Mouse (Mus musculus) embryonic facial prominence, embryonic 12.5 days (tissue): ENCODE results near the gene Exoc2. TPM values are rescaled to one million over a fixed set of nuclear protein-coding genes. Genes with fewer than 3 reads are reported as not detected.

Source experiments
- ATAC-seq: fragments of 200-750 bp; cut with Nextera tagmentation; 2 replicates; pipeline ENCODE4 v1.8.0; 2017; ENCODE audit not compliant: insufficient number of reproducible peaks, insufficient read depth, low FRiP score, low TSS enrichment
- H3K27ac ChIP-seq: fragments of 300-500 bp; sonication (generic); 2 replicates; pipeline ENCODE4 v1.5.1; 2016; ENCODE audit warnings: mild to moderate bottlenecking
- H3K27me3 ChIP-seq: fragments of 300-500 bp; sonication (generic); 2 replicates; pipeline ENCODE4 v1.6.1; 2016; ENCODE audit warnings: mild to moderate bottlenecking, moderate library complexity
- H3K36me3 ChIP-seq: fragments of 300-500 bp; sonication (generic); 2 replicates; pipeline ENCODE4 v1.6.1; 2016; ENCODE audit warnings: mild to moderate bottlenecking
- H3K4me1 ChIP-seq: fragments of 300-500 bp; sonication (generic); 2 replicates; pipeline ENCODE4 v1.6.1; 2016
- H3K4me2 ChIP-seq: fragments of 300-500 bp; sonication (generic); replicated peaks from 2 replicates; pipeline ENCODE4 v1.6.1; 2016; ENCODE audit warnings: mild to moderate bottlenecking, moderate library complexity
- H3K4me3 ChIP-seq: fragments of 300-500 bp; sonication (generic); 2 replicates; pipeline ENCODE4 v1.5.1; 2016; ENCODE audit warnings: mild to moderate bottlenecking
- H3K9ac ChIP-seq: fragments of 300-500 bp; sonication (generic); 2 replicates; pipeline ENCODE4 v1.6.1; 2016; ENCODE audit warnings: mild to moderate bottlenecking, moderate library complexity
- H3K9me3 ChIP-seq: fragments of 300-500 bp; sonication (generic); 2 replicates; pipeline ENCODE4 v1.6.1; 2016; ENCODE audit warnings: mild to moderate bottlenecking, moderate library complexity
- WGBS: fragments of 180-500 bp; shearing (Covaris S2); methylation state at CpG from one replicate; pipeline ENCODE4 v1.1.7; 2016; 5-methylcytosine and 5-hydroxymethylcytosine counted together
- polyA plus RNA-seq: library from polyadenylated mRNA; unstranded; fragments of >200 nt; fragmentation: Nextera tagmentation; extraction: Ambion mirVana; gene quantifications from 2 replicates; pipeline ENCODE4 v1.2.1, GENCODE M21; 2016

Exoc2 gene
- polyA plus RNA-seq, 1 experiment from 2014 or later, result 40.8 TPM

DNA sequence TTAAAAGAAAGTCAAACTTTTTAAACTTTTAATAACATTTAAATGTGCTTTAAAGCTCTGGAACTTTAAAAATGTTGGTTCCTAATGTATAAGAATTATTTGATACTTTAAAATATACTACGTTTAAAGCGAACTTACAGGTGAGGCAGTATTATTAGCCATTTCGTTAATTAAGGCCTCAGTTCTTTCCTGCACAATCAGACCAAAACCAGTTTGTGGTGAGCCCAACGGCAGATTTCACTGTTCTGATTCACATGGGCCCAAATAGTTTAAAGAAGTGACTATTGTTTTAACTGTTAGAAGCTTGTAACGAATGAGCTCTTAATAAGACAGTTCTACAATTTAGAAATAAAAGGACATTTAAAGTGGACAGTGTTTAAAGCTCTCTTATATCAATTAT lies 93.6 kb downstream of the Exoc2 start:
- 91% methylated on average over 5 of the region's 5 CpGs for WGBS
- Histone ChIP-seq H3K9ac (no peak overlapping the region), H3K27me3 (no peaks in the 10 kb centered on the region), H3K4me2 (no peak overlapping the region), H3K27ac (no peak overlapping the region), H3K4me1 (no peaks in the 10 kb centered on the region), H3K36me3 (peaks cover 26% of the 10 kb centered on the region), H3K4me3 (no peak overlapping the region), H3K9me3 (no peaks in the 10 kb centered on the region)
- no peak for ATAC-seq

- WGBS, result 88% methylated on average over 1 of the region's 1 CpGs
- Histone ChIP-seq H3K27ac (no peak overlapping the region), H3K4me3 (no peak overlapping the region), H3K27me3 (no peaks in the 10 kb centered on the region), H3K4me2 (no peak overlapping the region), H3K9ac (no peak overlapping the region), H3K9me3 (no peaks in the 10 kb centered on the region), H3K36me3 (peaks cover 22% of the 10 kb centered on the region; the same call in 1 of the 2 replicates), H3K4me1 (no peaks in the 10 kb centered on the region)
- no peak for ATAC-seq
Observed at GRCm38 (mm10) chr13:30879871-30880270, 94.0 kb downstream of the Exoc2 start.

- no peaks in the 10 kb centered on the region for H3K4me1 ChIP-seq
- no peak for ATAC-seq
- no peak overlapping the region for H3K9ac ChIP-seq
- WGBS, result 96% methylated on average over 3 of the region's 3 CpGs
- H3K4me2 ChIP-seq, result no peak overlapping the region
- H3K27ac ChIP-seq, result no peak overlapping the region
- peaks cover 27% of the 10 kb centered on the region for H3K36me3 ChIP-seq
- no peaks in the 10 kb centered on the region for H3K27me3 ChIP-seq
- H3K4me3 ChIP-seq, result no peak overlapping the region
- no peaks in the 10 kb centered on the region for H3K9me3 ChIP-seq
Observed at GRCm38 (mm10) chr13:30875825-30876224, 98.1 kb downstream of the Exoc2 start.

- Histone ChIP-seq H3K27me3 (no peaks in the 10 kb centered on the region), H3K27ac (no peak overlapping the region), H3K9ac (no peak overlapping the region), H3K36me3 (peaks cover 34% of the 10 kb centered on the region), H3K4me1 (no peaks in the 10 kb centered on the region), H3K9me3 (no peaks in the 10 kb centered on the region), H3K4me2 (no peak overlapping the region), H3K4me3 (no peak overlapping the region)
- 81% methylated on average over 1 of the region's 1 CpGs for WGBS
- ATAC-seq, result no peak
Observed at GRCm38 (mm10) chr13:30873472-30873871, 100.4 kb downstream of the Exoc2 start.

GRCm38 (mm10) chr13:30865486-30865885 lies 108.4 kb downstream of the Exoc2 start:
- Histone ChIP-seq H3K27me3 (no peaks in the 10 kb centered on the region), H3K4me1 (no peaks in the 10 kb centered on the region), H3K9ac (no peak overlapping the region), H3K9me3 (no peaks in the 10 kb centered on the region), H3K36me3 (peaks cover 26% of the 10 kb centered on the region; the same call in 1 of the 2 replicates), H3K27ac (no peak overlapping the region), H3K4me3 (no peak overlapping the region), H3K4me2 (no peak overlapping the region)
- no peak for ATAC-seq

DNA sequence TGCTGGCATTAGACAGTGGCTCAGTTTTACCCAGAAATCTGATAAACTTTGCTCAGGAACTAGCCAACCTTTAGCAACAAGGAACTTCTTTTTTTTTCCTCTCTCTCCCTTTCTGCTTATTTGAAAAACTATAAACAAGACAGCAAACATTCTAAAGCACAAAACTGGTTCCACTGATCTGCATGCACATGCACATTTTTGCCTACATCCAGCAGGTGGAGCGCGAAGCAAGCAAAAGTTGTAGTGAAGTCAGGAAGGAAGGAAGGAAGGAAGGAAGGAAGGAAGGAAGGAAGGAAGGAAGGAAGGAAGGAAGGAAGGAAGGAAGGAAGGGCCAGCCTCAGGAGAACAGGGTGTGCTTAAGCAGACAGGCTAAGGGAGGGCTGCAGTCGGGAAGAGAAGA lies 109.9 kb downstream of the Exoc2 start:
- no peaks in the 10 kb centered on the region for H3K9me3 ChIP-seq
- no peak for ATAC-seq
- H3K27ac ChIP-seq, result no peak overlapping the region
- no peaks in the 10 kb centered on the region for H3K4me1 ChIP-seq
- H3K4me3 ChIP-seq, result no peak overlapping the region
- H3K36me3 ChIP-seq, result peaks cover 24% of the 10 kb centered on the region; the same call in 1 of the 2 replicates
- 84% methylated on average over 3 of the region's 3 CpGs for WGBS
- no peak overlapping the region for H3K4me2 ChIP-seq
- H3K9ac ChIP-seq, result no peak overlapping the region
- H3K27me3 ChIP-seq, result no peaks in the 10 kb centered on the region

DNA sequence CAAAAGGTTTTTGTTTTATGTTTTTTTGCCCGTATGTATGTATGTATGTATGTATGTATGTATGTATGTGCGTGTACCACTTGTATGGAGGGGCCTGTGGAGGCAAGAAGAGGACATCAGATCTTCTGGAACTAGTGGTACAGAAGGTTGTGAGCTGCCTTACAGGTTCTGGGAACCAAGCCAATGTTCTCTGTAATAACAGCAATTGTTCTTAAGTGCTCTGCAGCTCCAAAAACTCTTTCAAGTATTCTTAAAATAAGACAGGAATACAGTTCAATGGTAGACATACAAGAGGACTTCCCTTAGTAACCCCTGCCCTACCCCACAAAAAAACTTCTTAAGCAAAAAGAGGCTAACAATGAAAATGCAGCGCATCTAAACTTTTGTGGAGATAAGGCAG lies 115.5 kb downstream of the Exoc2 start:
- no peaks in the 10 kb centered on the region for H3K4me1 ChIP-seq
- WGBS, result 89% methylated on average over 3 of the region's 3 CpGs
- no peak for ATAC-seq
- H3K36me3 ChIP-seq, result peaks cover 22% of the 10 kb centered on the region
- no peak overlapping the region for H3K4me2 ChIP-seq
- no peak overlapping the region for H3K9ac ChIP-seq
- no peak overlapping the region for H3K4me3 ChIP-seq
- no peaks in the 10 kb centered on the region for H3K27me3 ChIP-seq
- no peak overlapping the region for H3K27ac ChIP-seq
- no peaks in the 10 kb centered on the region for H3K9me3 ChIP-seq

DNA sequence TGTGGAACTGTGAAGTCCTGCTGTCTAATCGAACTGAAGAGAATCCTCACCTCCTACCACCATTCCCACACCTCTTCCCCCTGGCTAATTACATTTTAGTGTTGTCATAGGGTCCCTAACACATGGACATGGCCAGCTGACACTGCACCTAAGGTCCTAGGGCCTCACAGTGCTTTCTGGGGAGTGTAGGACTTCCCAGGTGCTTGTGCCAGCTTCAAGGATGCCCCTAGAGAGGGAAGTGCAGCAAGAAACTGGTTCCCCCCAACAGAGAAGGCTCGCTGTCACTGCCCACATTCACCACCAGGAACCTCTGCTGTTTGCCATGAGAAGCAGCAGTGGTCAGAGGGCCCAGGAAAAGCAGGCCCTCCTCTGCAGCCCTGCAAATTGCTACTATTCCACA lies 123.2 kb downstream of the Exoc2 start:
- Histone ChIP-seq H3K4me2 (no peak overlapping the region), H3K27me3 (no peaks in the 10 kb centered on the region), H3K9me3 (no peaks in the 10 kb centered on the region), H3K27ac (no peak overlapping the region), H3K4me3 (no peak overlapping the region), H3K9ac (no peak overlapping the region), H3K36me3 (peaks cover 5% of the 10 kb centered on the region), H3K4me1 (no peaks in the 10 kb centered on the region)
- ATAC-seq, result no peak
- 67% methylated on average over 2 of the region's 2 CpGs for WGBS

- Histone ChIP-seq H3K27ac (no peak overlapping the region), H3K36me3 (peaks cover 6% of the 10 kb centered on the region), H3K4me2 (no peak overlapping the region), H3K27me3 (no peaks in the 10 kb centered on the region), H3K4me3 (no peak overlapping the region), H3K9ac (no peak overlapping the region), H3K9me3 (no peaks in the 10 kb centered on the region), H3K4me1 (no peaks in the 10 kb centered on the region)
- no peak for ATAC-seq
- 19% methylated on average over 1 of the region's 1 CpGs for whole genome bisulfite sequencing
Observed at GRCm38 (mm10) chr13:30848001-30848400, 125.9 kb downstream of the Exoc2 start.

DNA sequence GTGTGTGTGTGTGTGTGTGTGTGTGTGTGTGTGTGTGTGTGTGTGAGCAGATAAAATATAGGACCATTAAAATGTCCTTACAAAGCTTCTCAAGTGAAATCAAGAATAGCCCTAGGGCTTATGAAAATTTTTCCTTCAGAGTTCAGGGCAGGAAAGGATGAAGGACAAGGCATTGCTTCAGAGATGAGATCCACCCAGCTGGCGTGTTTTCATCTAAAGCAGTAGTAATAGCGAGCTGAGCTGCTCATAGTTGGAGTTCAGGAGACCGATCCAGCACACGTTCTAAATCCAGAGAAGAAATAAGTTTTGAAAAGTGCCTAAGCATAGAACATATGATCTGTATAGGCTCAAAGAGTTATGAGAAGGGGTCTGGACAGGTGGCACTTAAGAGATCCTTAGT lies 127.4 kb downstream of the Exoc2 start:
- no peak overlapping the region for H3K4me3 ChIP-seq
- WGBS, result 95% methylated on average over 4 of the region's 4 CpGs
- ATAC-seq, result no peak
- no peak overlapping the region for H3K4me2 ChIP-seq
- no peaks in the 10 kb centered on the region for H3K9me3 ChIP-seq
- H3K4me1 ChIP-seq, result no peaks in the 10 kb centered on the region
- H3K9ac ChIP-seq, result no peak overlapping the region
- no peak overlapping the region for H3K27ac ChIP-seq
- peaks cover 12% of the 10 kb centered on the region for H3K36me3 ChIP-seq
- no peaks in the 10 kb centered on the region for H3K27me3 ChIP-seq

GRCm38 (mm10) chr13:30843049-30843448 lies 130.8 kb downstream of the Exoc2 start:
- ATAC-seq, result no peak
- WGBS, result 85% methylated on average over 4 of the region's 4 CpGs
- Histone ChIP-seq H3K9me3 (no peaks in the 10 kb centered on the region), H3K4me3 (no peak overlapping the region), H3K27me3 (no peaks in the 10 kb centered on the region), H3K9ac (no peak overlapping the region), H3K27ac (no peak overlapping the region), H3K36me3 (peaks cover 16% of the 10 kb centered on the region; the same call in 1 of the 2 replicates), H3K4me1 (no peaks in the 10 kb centered on the region), H3K4me2 (no peak overlapping the region)

DNA sequence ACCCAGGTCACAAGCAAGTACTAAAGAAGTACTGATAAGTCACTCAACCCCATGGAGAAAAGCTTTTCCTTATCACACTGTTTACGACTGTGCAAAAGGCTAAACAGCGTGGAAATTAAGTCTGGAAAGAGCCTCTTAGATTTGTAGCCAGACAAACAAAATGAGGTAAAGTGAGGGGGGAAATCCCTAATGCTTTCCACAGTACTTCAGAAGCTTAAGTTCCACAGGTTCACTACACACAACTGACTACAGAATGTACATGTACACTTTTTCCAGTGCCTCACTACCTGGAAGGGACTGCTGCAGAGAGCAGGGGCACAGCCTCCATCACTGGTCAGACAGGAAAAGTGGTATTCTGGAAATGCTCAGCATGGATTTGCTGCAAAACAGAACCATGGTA lies 132.1 kb downstream of the Exoc2 start:
- H3K4me3 ChIP-seq, result no peak overlapping the region
- 94% methylated on average over 2 of the region's 2 CpGs for WGBS
- H3K4me2 ChIP-seq, result no peak overlapping the region
- H3K27me3 ChIP-seq, result no peaks in the 10 kb centered on the region
- peaks cover 16% of the 10 kb centered on the region; the same call in 1 of the 2 replicates for H3K36me3 ChIP-seq
- no peak for ATAC-seq
- no peak overlapping the region for H3K9ac ChIP-seq
- no peaks in the 10 kb centered on the region for H3K9me3 ChIP-seq
- H3K27ac ChIP-seq, result no peak overlapping the region
- no peaks in the 10 kb centered on the region for H3K4me1 ChIP-seq

GRCm38 (mm10) chr13:30841306-30841705 lies 132.6 kb downstream of the Exoc2 start:
- H3K27me3 ChIP-seq, result no peaks in the 10 kb centered on the region
- H3K27ac ChIP-seq, result no peak overlapping the region
- H3K4me3 ChIP-seq, result no peak overlapping the region
- H3K4me2 ChIP-seq, result no peak overlapping the region
- no peak overlapping the region for H3K9ac ChIP-seq
- no peaks in the 10 kb centered on the region for H3K9me3 ChIP-seq
- no peak for ATAC-seq
- H3K36me3 ChIP-seq, result peaks cover 16% of the 10 kb centered on the region; the same call in 1 of the 2 replicates
- no peaks in the 10 kb centered on the region for H3K4me1 ChIP-seq
- 83% methylated on average over 4 of the region's 4 CpGs for WGBS
